Mouse (Mus musculus) ES-E14 (cell line): ENCODE data around the gene Pheta1. TPM values are rescaled to one million over a fixed set of nuclear protein-coding genes. Genes with fewer than 3 reads are reported as not detected.

Source experiments
- DNase-seq: peaks from one replicate; pipeline ENCODE4 v3.0.0-alpha.2; 2013; ENCODE audit warnings: low read depth, low spot score
- H3K27ac ChIP-seq: 2 replicates; pipeline ENCODE4 v1.5.1; 2012; ENCODE audit warnings: low read depth, mild to moderate bottlenecking, low read length, moderate library complexity, mixed read lengths; ENCODE audit not compliant: poor library complexity, insufficient read depth, severe bottlenecking
- H3K36me3 ChIP-seq: 2 replicates; pipeline ENCODE4 v1.6.1; 2012; ENCODE audit warnings: mild to moderate bottlenecking, low read length, moderate library complexity, mixed read lengths; ENCODE audit not compliant: control insufficient read depth, poor library complexity, insufficient read depth, severe bottlenecking
- H3K4me1 ChIP-seq, 2 experiments: fragments of 150-350 bp in 1 of 2; sonication (generic) in 1 of 2; 2 replicates each; pipeline ENCODE4 v1.6.1; 2012; ENCODE audit warnings: low read length in 2 of 2, mild to moderate bottlenecking in 1 of 2, mixed read lengths in 1 of 2; ENCODE audit not compliant: control insufficient read depth in 2 of 2, insufficient read depth in 2 of 2, poor library complexity in 1 of 2
- H3K4me3 ChIP-seq, 2 experiments: fragments of 150-350 bp in 1 of 2; sonication (generic) in 1 of 2; 2 replicates each; pipeline ENCODE4 v1.5.1; 2012; ENCODE audit warnings: low read length in 2 of 2, low read depth in 1 of 2, mild to moderate bottlenecking in 1 of 2, mixed read lengths in 1 of 2; ENCODE audit not compliant: insufficient read depth in 1 of 2, poor library complexity in 1 of 2, severe bottlenecking in 1 of 2
- H3K9ac ChIP-seq: 2 replicates; pipeline ENCODE4 v1.6.1; 2012; ENCODE audit warnings: low read depth, mild to moderate bottlenecking, low read length, mixed read lengths; ENCODE audit not compliant: poor library complexity, insufficient read depth, severe bottlenecking
- H3K9me3 ChIP-seq: fragments of 150-350 bp; sonication (generic); 2 replicates; pipeline ENCODE4 v1.6.1; 2012; ENCODE audit warnings: low read depth, mild to moderate bottlenecking, low read length; ENCODE audit not compliant: control insufficient read depth, insufficient read depth
- CHD2 ChIP-seq: IDR thresholded peaks from 2 replicates; pipeline ENCODE4 v1.6.1; 2014; ENCODE audit warnings: mild to moderate bottlenecking, low read depth, low read length, inconsistent platforms
- HCFC1 ChIP-seq: IDR thresholded peaks from 2 replicates; pipeline ENCODE4 v1.6.1; 2012; ENCODE audit warnings: low read length, inconsistent platforms, borderline replicate concordance; ENCODE audit not compliant: insufficient read depth
- MAFK ChIP-seq: IDR thresholded peaks from 2 replicates; pipeline ENCODE4 v1.6.1; 2014; ENCODE audit warnings: mild to moderate bottlenecking, low read depth, low read length, inconsistent platforms; ENCODE audit not compliant: insufficient read depth
- ZC3H11A ChIP-seq: IDR thresholded peaks from 2 replicates; pipeline ENCODE4 v1.6.1; 2012; ENCODE audit warnings: low read depth, mild to moderate bottlenecking, inconsistent platforms, low read length, borderline replicate concordance
- ZNF384 ChIP-seq: IDR thresholded peaks from 2 replicates; pipeline ENCODE4 v1.6.1; 2012; ENCODE audit warnings: low read depth, low read length, inconsistent platforms
- in situ Hi-C, 2 experiments: fragments of 600-800 bp; cut with MboI; formaldehyde crosslinking; loops; one replicate each; pipeline ENCODE4 v1.15.1; 2025; ENCODE audit warnings: low sequenced_read_pairs in 2 of 2, inconsistent platforms in 1 of 2; ENCODE audit not compliant: unreplicated experiment in 2 of 2
- total RNA-seq: library from RNA; depleted of rRNA; stranded (reverse); fragments of 300-350 nt; gene quantifications from 2 replicates; pipeline ENCODE4 v1.2.3, GENCODE M21; 2012

The Pheta1 gene
- total RNA-seq, 1 experiment, result 13.6 TPM

GRCm38 (mm10) chr5:121870832-121871231 is 22.0 kb downstream of the Pheta1 start:
- in situ Hi-C loops, result loop anchor here in 1 of 2 experiments (25.0 kb wide), 1 partner anchor 216 kb away; no protein-coding TSS in a partner anchor
- H3K9me3 ChIP-seq, result no peaks in the 10 kb centered on the region
- no peak for TF ChIP-seq ZC3H11A
- TF ChIP-seq HCFC1, result no peak
- H3K4me3 ChIP-seq, result no peak overlapping the region
- no peak overlapping the region for H3K27ac ChIP-seq
- H3K4me1 ChIP-seq, result peaks cover 0 to 15% of the 10 kb centered on the region in 2 experiments; a peak in 1 of 4 replicates
- no peaks in the 10 kb centered on the region for H3K36me3 ChIP-seq
- H3K9ac ChIP-seq, result no peak overlapping the region
- DNase-seq, result no peak

GRCm38 (mm10) chr5:121871515-121872030 is 22.8 kb downstream of the Pheta1 start:
- no peak for DNase-seq
- Histone ChIP-seq H3K27ac (no peak overlapping the region), H3K9me3 (no peaks in the 10 kb centered on the region), H3K36me3 (no peaks in the 10 kb centered on the region), H3K4me1 (peaks cover 0 to 15% of the 10 kb centered on the region in 2 experiments; a peak in 1 of 4 replicates), H3K4me3 (no peak overlapping the region), H3K9ac (no peak overlapping the region; the same call in 1 of the 2 replicates)
- no peak for TF ChIP-seq ZC3H11A
- no peak for TF ChIP-seq ZNF384
- no peak for TF ChIP-seq CHD2
- no peak for TF ChIP-seq HCFC1
- TF ChIP-seq MAFK, result no peak
- in situ Hi-C loops, result loop anchor here in 1 of 2 experiments (25.0 kb wide), 1 partner anchor 216 kb away; no protein-coding TSS in a partner anchor

GRCm38 (mm10) chr5:121872158-121872557 is 23.4 kb downstream of the Pheta1 start:
- Histone ChIP-seq H3K4me1 (peaks cover 0 to 15% of the 10 kb centered on the region in 2 experiments; a peak in 1 of 4 replicates), H3K27ac (no peak overlapping the region), H3K36me3 (no peaks in the 10 kb centered on the region), H3K9ac (no peak overlapping the region), H3K9me3 (no peaks in the 10 kb centered on the region), H3K4me3 (no peak overlapping the region)
- in situ Hi-C loops, result loop anchor here in 1 of 2 experiments (25.0 kb wide), 1 partner anchor 215 kb away; no protein-coding TSS in a partner anchor
- DNase-seq, result peak; percentile 83
- TF ChIP-seq ZC3H11A (peak; percentile 65; the same call in 1 of the 2 replicates), HCFC1 (no peak)

- TF ChIP-seq MAFK, result no peak
- TF ChIP-seq HCFC1, result no peak
- no peak for TF ChIP-seq CHD2
- no peak for TF ChIP-seq ZNF384
- no peak for TF ChIP-seq ZC3H11A
- no peaks in the 10 kb centered on the region for H3K9me3 ChIP-seq
- H3K27ac ChIP-seq, result no peak overlapping the region
- H3K4me3 ChIP-seq, result no peak overlapping the region
- H3K9ac ChIP-seq, result no peak overlapping the region
- in situ Hi-C loops, result no loop called here
- H3K4me1 ChIP-seq, result peaks cover 0 to 3% of the 10 kb centered on the region in 2 experiments; a peak in 1 of 4 replicates
- no peak for DNase-seq
- no peaks in the 10 kb centered on the region for H3K36me3 ChIP-seq
These were observed 26.3 kb downstream of the Pheta1 start for GRCm38 (mm10) chr5:121875041-121875440.

- H3K27ac ChIP-seq, result no peak overlapping the region
- DNase-seq, result no peak
- no peaks in the 10 kb centered on the region for H3K9me3 ChIP-seq
- no peak overlapping the region for H3K9ac ChIP-seq
- H3K4me3 ChIP-seq, result no peak overlapping the region
- in situ Hi-C loops, result no loop called here
- no peaks in the 10 kb centered on the region for H3K36me3 ChIP-seq
- TF ChIP-seq HCFC1, result no peak
- TF ChIP-seq ZNF384, result no peak
- TF ChIP-seq MAFK, result no peak
- no peak for TF ChIP-seq CHD2
- TF ChIP-seq ZC3H11A, result no peak
- H3K4me1 ChIP-seq, result no peaks in the 10 kb centered on the region; a peak in 1 of 4 replicates
These were observed 28.1 kb downstream of the Pheta1 start for GRCm38 (mm10) chr5:121876901-121877300.
